Comparison of ENCODE assay signal across 8 mouse cellular contexts in genomic region chr9:21016331-21017176, GRCm38 (mm10). TPM values are rescaled to one million over a fixed set of nuclear protein-coding genes. Genes with fewer than 3 reads are reported as not detected.
DNase-seq lines count a peak whose midpoint lies in the region; ATAC-seq and TF ChIP-seq lines count a peak whose summit lies in the region.

No protein-coding gene starts in this region.

- peak overlapping the region; percentile 74 for H3K4me3 ChIP-seq in gastrocnemius, adult 2 months
- H3K4me3 ChIP-seq in limb, embryonic 11.5 days (ENCODE audit: low read depth, low read length): 0 out of 2 replicates have a peak overlapping the region, but pooled peaks have one; percentile 16

- ATAC-seq in granulocyte monocyte progenitor cell, adult 5-6 weeks (replicated peaks; ENCODE audit: poor library complexity, severe bottlenecking): peak; percentile 28
- no peak for ATAC-seq in limb, embryonic 11.5 days (ENCODE audit: insufficient number of reproducible peaks, low FRiP score, low TSS enrichment, low read depth)

- DNase-seq in gastrocnemius, adult 2 months: no peak
- DNase-seq in gastrocnemius, postnatal 36 days: no peak
- DNase-seq in CD4-positive, CD25-positive, alpha-beta regulatory T cell, adult 2 months (ENCODE audit: low read depth, low spot score): peak; percentile 57
- peak; percentile 43 for DNase-seq in limb, embryonic 11.5 days (ENCODE audit: low spot score)
- peak; percentile 54 for DNase-seq in thymus, postnatal 4 days
- DNase-seq in left cerebral cortex, adult 8-10 months (ENCODE audit: low spot score in 2 of 2): no peak
- no peak for DNase-seq in gastrocnemius, postnatal 10 days

- 3% methylated on average over 17 of the region's 17 CpGs for WGBS in limb, embryonic 11.5 days

- peaks cover 39% of the 10 kb centered on the region for H3K27me3 ChIP-seq in limb, embryonic 11.5 days (ENCODE audit: control insufficient read depth, insufficient read depth, low read length)

- no peak for TF ChIP-seq CTCF in gastrocnemius, adult 2 months (IDR thresholded peaks at IDR 0.05)

- peak overlapping the region; percentile 73 for H3K27ac ChIP-seq in gastrocnemius, adult 2 months
- no peak overlapping the region for H3K27ac ChIP-seq in limb, embryonic 11.5 days (replicated peaks; ENCODE audit: low read depth, low read length)

- H3K9ac ChIP-seq in limb, embryonic 11.5 days (ENCODE audit: low read length): no peak overlapping the region

- H3K9me3 ChIP-seq in limb, embryonic 11.5 days (ENCODE audit: control insufficient read depth, low read length): no peaks in the 10 kb centered on the region

- H3K36me3 ChIP-seq in limb, embryonic 11.5 days (ENCODE audit: control insufficient read depth, insufficient read depth, low read length): no peaks in the 10 kb centered on the region

- H3K4me1 ChIP-seq in limb, embryonic 11.5 days (ENCODE audit: control insufficient read depth, insufficient read depth, low read length): peaks cover 6% of the 10 kb centered on the region; the same call in 1 of the 2 replicates

- no peak overlapping the region for H3K4me2 ChIP-seq in limb, embryonic 11.5 days (ENCODE audit: low read depth, severe bottlenecking)

- intact Hi-C loops in gastrocnemius, adult 2 months (cut with DNase I): no loop called here
- intact Hi-C loops in gastrocnemius, postnatal 36 days (cut with DNase I): no loop called here

RNA-seq across cellular contexts. Expression of gene Icam1, which starts 0.8 kb away (rescaled TPM):
- total RNA-seq in gastrocnemius, adult 2 months (2021): 1 to 10 TPM; 1.7 to 1.9 TPM
- total RNA-seq in gastrocnemius, postnatal 36 days (2021): 1 to 10 TPM; 1.9 to 2.1 TPM
- total RNA-seq in granulocyte monocyte progenitor cell, adult 5-6 weeks (2014; fragmentation: Nextera tagmentation): 11.6 and 14.7 TPM in 2 replicates
- total RNA-seq in granulocyte monocyte progenitor cell, adult 5-6 weeks (2017): 5.9 and 8.0 TPM in 2 replicates
- polyA plus RNA-seq in limb, embryonic 11.5 days (2014; fragmentation: Nextera tagmentation; extraction: Ambion mirVana): 5.5 and 8.3 TPM in 2 replicates
- 1 to 10 TPM; 2.2 to 4.8 (median 4.1) TPM for total RNA-seq in left cerebral cortex, adult 8-10 months (2022)
- 1 to 10 TPM; 3.8 to 5.6 TPM for total RNA-seq in gastrocnemius, postnatal 10 days (2021)

RNA-seq across cellular contexts. Expression of gene Icam4, which starts 12.6 kb away (rescaled TPM):
- 1 to 10 TPM; 1.2 to 2.2 TPM for total RNA-seq in gastrocnemius, adult 2 months (2021)
- total RNA-seq in gastrocnemius, postnatal 36 days (2021): 1 to 10 TPM; 1.2 to 1.7 TPM
- total RNA-seq in granulocyte monocyte progenitor cell, adult 5-6 weeks (2014; fragmentation: Nextera tagmentation): 2.1 and 2.3 TPM in 2 replicates
- total RNA-seq in granulocyte monocyte progenitor cell, adult 5-6 weeks (2017): 0.31 and 1.2 TPM in 2 replicates
- 3.6 and 5.3 TPM in 2 replicates for polyA plus RNA-seq in limb, embryonic 11.5 days (2014; fragmentation: Nextera tagmentation; extraction: Ambion mirVana)
- total RNA-seq in left cerebral cortex, adult 8-10 months (2022): 1 to 10 TPM; 1.5 to 2.3 (median 1.8) TPM
- total RNA-seq in gastrocnemius, postnatal 10 days (2021): under 1 TPM in 1 of 2 experiments, not detected in 1; 0.70 TPM

RNA-seq across cellular contexts. Expression of gene Mrpl4, which starts 14.0 kb away (rescaled TPM):
- total RNA-seq in gastrocnemius, adult 2 months (2021): 10 to 100 TPM; 51.8 to 70.0 TPM
- 10 to 100 TPM; 58.5 to 58.7 TPM for total RNA-seq in gastrocnemius, postnatal 36 days (2021)
- 44.8 and 73.4 TPM in 2 replicates for total RNA-seq in granulocyte monocyte progenitor cell, adult 5-6 weeks (2014; fragmentation: Nextera tagmentation)
- total RNA-seq in granulocyte monocyte progenitor cell, adult 5-6 weeks (2017): 44.5 and 46.0 TPM in 2 replicates
- 163 and 169 TPM in 2 replicates for polyA plus RNA-seq in limb, embryonic 11.5 days (2014; fragmentation: Nextera tagmentation; extraction: Ambion mirVana)
- total RNA-seq in left cerebral cortex, adult 8-10 months (2022): 10 to 100 TPM; 55.3 to 68.0 (median 56.9) TPM
- 10 to 100 TPM; 48.4 to 49.1 TPM for total RNA-seq in gastrocnemius, postnatal 10 days (2021)

RNA-seq across cellular contexts. Expression of gene Icam5, which starts 15.3 kb away (rescaled TPM):
- total RNA-seq in gastrocnemius, adult 2 months (2021): not detected
- not detected for total RNA-seq in gastrocnemius, postnatal 36 days (2021)
- 0.36 TPM in 1 of 2 replicates, not detected in the other for total RNA-seq in granulocyte monocyte progenitor cell, adult 5-6 weeks (2014; fragmentation: Nextera tagmentation)
- total RNA-seq in granulocyte monocyte progenitor cell, adult 5-6 weeks (2017): 0.04 TPM in 1 of 2 replicates, not detected in the other
- not detected in 2 replicates for polyA plus RNA-seq in limb, embryonic 11.5 days (2014; fragmentation: Nextera tagmentation; extraction: Ambion mirVana)
- 100 to 1,000 TPM; 194 to 206 (median 202) TPM for total RNA-seq in left cerebral cortex, adult 8-10 months (2022)
- total RNA-seq in gastrocnemius, postnatal 10 days (2021): under 1 TPM; 0.14 to 0.25 TPM

RNA-seq across cellular contexts. Expression of gene S1pr2, which starts 40.0 kb away (rescaled TPM):
- 1 to 10 TPM; 2.0 to 2.3 TPM for total RNA-seq in gastrocnemius, adult 2 months (2021)
- total RNA-seq in gastrocnemius, postnatal 36 days (2021): 1 to 10 TPM; 1.5 to 1.6 TPM
- total RNA-seq in granulocyte monocyte progenitor cell, adult 5-6 weeks (2014; fragmentation: Nextera tagmentation): 3.7 and 11.0 TPM in 2 replicates
- total RNA-seq in granulocyte monocyte progenitor cell, adult 5-6 weeks (2017): 3.2 and 3.4 TPM in 2 replicates
- 46.5 and 52.8 TPM in 2 replicates for polyA plus RNA-seq in limb, embryonic 11.5 days (2014; fragmentation: Nextera tagmentation; extraction: Ambion mirVana)
- 1 to 10 TPM; 2.0 to 3.4 (median 2.7) TPM for total RNA-seq in left cerebral cortex, adult 8-10 months (2022)
- total RNA-seq in gastrocnemius, postnatal 10 days (2021): 10 to 100 TPM in 1 of 2 experiments, 1 to 10 TPM in 1; 8.9 to 11.1 TPM

Comparison
In these comparisons a context has a peak if more than half of its experiments do, and no peak if none do; other contexts are left out.
1. DNase-seq: peak in CD4-positive, CD25-positive, alpha-beta regulatory T cell, adult 2 months (single experiment), limb, embryonic 11.5 days (single experiment) and thymus, postnatal 4 days (single experiment); none in gastrocnemius, adult 2 months (single experiment), gastrocnemius, postnatal 36 days (0 of 2), left cerebral cortex, adult 8-10 months (0 of 2) and gastrocnemius, postnatal 10 days (single experiment).